Mouse (Mus musculus) gastrocnemius, postnatal 25 days (tissue): ENCODE results near the gene Hoxd13. TPM values are rescaled to one million over a fixed set of nuclear protein-coding genes. Genes with fewer than 3 reads are reported as not detected.

Experiments
- DNase-seq: peaks from one replicate; pipeline ENCODE4 v3.0.0; 2022
- long read RNA-seq, 2 experiments: library from polyadenylated mRNA; stranded (forward); transcript quantifications; one replicate each; pipeline ENCODE4 v2.0.0; 2021
- total RNA-seq, 2 experiments: library from RNA; stranded (reverse); gene quantifications; 1 replicate in 1 of 2; 2 replicates in 1 of 2; pipeline ENCODE4 v1.2.3; 2021

The Hoxd13 gene
- total RNA-seq = not detected
- long read RNA-seq, experiment 1 = 0 reads
- long read RNA-seq, experiment 2 = 0 reads

GRCm38 (mm10) chr2:74667842-74668357, at the start of gene Hoxd13:
TSS of gene Hoxd13 (plus strand) at chr2:74668310.
- no peak for DNase-seq

GRCm38 (mm10) chr2:74619676-74620246, 48.3 kb upstream of the Hoxd13 start:
- DNase-seq = no peak

- DNase-seq = no peak
Measured at GRCm38 (mm10) chr2:74620368-74620767, 47.7 kb upstream of the Hoxd13 start.

- DNase-seq = no peak
Measured at GRCm38 (mm10) chr2:74635412-74635811, 32.7 kb upstream of the Hoxd13 start.

- DNase-seq = no peak
Measured at GRCm38 (mm10) chr2:74642431-74642830, 25.7 kb upstream of the Hoxd13 start.

- no peak for DNase-seq
Measured at GRCm38 (mm10) chr2:74645631-74646030, 22.5 kb upstream of the Hoxd13 start.

GRCm38 (mm10) chr2:74647082-74647864, 20.8 kb upstream of the Hoxd13 start:
- no peak for DNase-seq

- no peak for DNase-seq
Measured at GRCm38 (mm10) chr2:74652996-74653340, 15.1 kb upstream of the Hoxd13 start.

- no peak for DNase-seq
Measured at GRCm38 (mm10) chr2:74653781-74654535, 14.2 kb upstream of the Hoxd13 start.

GRCm38 (mm10) chr2:74654743-74655419, 13.2 kb upstream of the Hoxd13 start:
- DNase-seq = no peak

- DNase-seq = no peak
Measured at GRCm38 (mm10) chr2:74655420-74655781, 12.7 kb upstream of the Hoxd13 start.

GRCm38 (mm10) chr2:74655821-74656631, 12.1 kb upstream of the Hoxd13 start:
- no peak for DNase-seq

GRCm38 (mm10) chr2:74656632-74657021, 11.5 kb upstream of the Hoxd13 start:
- DNase-seq = no peak

GRCm38 (mm10) chr2:74657251-74658023, 10.7 kb upstream of the Hoxd13 start:
- DNase-seq = no peak

- DNase-seq = no peak
Measured at GRCm38 (mm10) chr2:74658024-74658666, 10.0 kb upstream of the Hoxd13 start.

- DNase-seq = no peak
Measured at GRCm38 (mm10) chr2:74658667-74659371, 9.3 kb upstream of the Hoxd13 start.

GRCm38 (mm10) chr2:74659507-74660005, 8.6 kb upstream of the Hoxd13 start, which contains the start of gene Evx2:
TSS of gene Evx2 (minus strand) at chr2:74659557.
- no peak for DNase-seq

- DNase-seq = no peak
Measured at GRCm38 (mm10) chr2:74660421-74661375, 7.4 kb upstream of the Hoxd13 start.
